Mouse (Mus musculus): ENCODE measurements around the gene Ss18l2. TPM values are rescaled to one million over a fixed set of nuclear protein-coding genes. Genes with fewer than 3 reads are reported as not detected.

Gene Ss18l2
- polyA plus RNA-seq, 1 experiment from 2014 or later = 115 TPM

DNA sequence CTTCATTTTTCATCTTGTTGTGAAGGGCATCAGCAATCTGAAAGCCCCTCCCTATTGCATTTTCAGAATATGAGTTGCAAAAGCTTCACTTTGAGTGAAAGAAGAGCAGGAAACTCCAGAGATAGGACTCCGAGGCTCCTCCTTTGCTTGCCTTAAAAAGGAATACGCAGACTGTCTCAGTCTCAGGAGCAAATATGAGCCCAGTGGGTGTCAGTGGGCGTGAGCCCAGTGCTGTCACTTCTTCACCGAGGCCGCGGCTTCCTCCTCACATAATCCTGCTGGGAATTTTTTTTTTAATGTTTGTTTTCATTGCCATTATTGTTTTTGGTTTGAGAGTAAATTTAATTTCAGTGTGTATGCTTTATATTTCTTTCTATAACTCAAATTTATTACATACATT is 30.4 kb downstream of the Ss18l2 start:
- no peak overlapping the region for H3K27ac ChIP-seq
- H3K36me3 ChIP-seq = peaks cover 57% of the 10 kb centered on the region
- WGBS = 94% methylated on average over 6 of the region's 6 CpGs

DNA sequence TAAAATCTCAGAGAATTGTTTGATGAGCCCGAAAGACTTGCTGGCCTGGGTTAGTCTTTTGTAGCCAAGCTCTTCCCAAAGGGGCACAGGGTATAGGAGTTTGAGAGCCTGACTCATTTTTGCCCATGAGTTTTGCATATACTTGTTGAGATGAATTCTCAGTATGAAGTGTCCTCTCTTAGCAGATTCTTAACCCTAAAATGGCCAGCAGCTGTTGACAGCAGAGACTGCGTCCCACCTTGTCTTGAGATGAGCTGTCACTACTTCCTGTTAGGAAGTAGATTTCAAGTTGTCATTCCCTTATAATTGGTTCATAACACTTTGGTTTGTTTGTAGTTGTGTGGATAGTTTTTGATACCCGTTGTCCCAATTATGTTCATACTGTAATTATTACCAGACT is 31.0 kb downstream of the Ss18l2 start:
- H3K9ac ChIP-seq = no peak overlapping the region
- no peaks in the 10 kb centered on the region for H3K9me3 ChIP-seq
- H3K4me1 ChIP-seq = no peaks in the 10 kb centered on the region
- H3K4me2 ChIP-seq = no peak overlapping the region
- no peak overlapping the region for H3K4me3 ChIP-seq
- no peaks in the 10 kb centered on the region for H3K27me3 ChIP-seq
- WGBS = 88% methylated on average over 3 of the region's 3 CpGs
- ATAC-seq (ENCODE audit: insufficient number of reproducible peaks, insufficient read depth, low FRiP score, low TSS enrichment, low read depth) = no peak
- H3K27ac ChIP-seq = no peak overlapping the region
- peaks cover 56% of the 10 kb centered on the region for H3K36me3 ChIP-seq

More for the DNA sequence above, 30.4 kb downstream of the Ss18l2 start:
- H3K4me2 ChIP-seq = no peak overlapping the region
- no peaks in the 10 kb centered on the region for H3K9me3 ChIP-seq
- H3K27me3 ChIP-seq = no peaks in the 10 kb centered on the region
- no peaks in the 10 kb centered on the region for H3K4me1 ChIP-seq
- no peak overlapping the region for H3K4me3 ChIP-seq
- ATAC-seq (ENCODE audit: insufficient number of reproducible peaks, insufficient read depth, low FRiP score, low TSS enrichment, low read depth) = no peak
- H3K9ac ChIP-seq = no peak overlapping the region

- H3K4me3 ChIP-seq = no peak overlapping the region
- no peaks in the 10 kb centered on the region for H3K9me3 ChIP-seq
- H3K36me3 ChIP-seq = peaks cover 80% of the 10 kb centered on the region
- H3K4me1 ChIP-seq = no peaks in the 10 kb centered on the region
- no peaks in the 10 kb centered on the region for H3K27me3 ChIP-seq
- H3K4me2 ChIP-seq = no peak overlapping the region
- WGBS = 89% methylated on average over 8 of the region's 8 CpGs
- no peak overlapping the region for H3K9ac ChIP-seq
- no peak overlapping the region for H3K27ac ChIP-seq
- ATAC-seq (ENCODE audit: insufficient number of reproducible peaks, insufficient read depth, low FRiP score, low TSS enrichment, low read depth) = no peak
These were observed 33.9 kb downstream of the Ss18l2 start for GRCm38 (mm10) chr9:121744051-121744450.

GRCm38 (mm10) chr9:121752774-121753173 is 42.6 kb downstream of the Ss18l2 start:
- Histone ChIP-seq H3K36me3 (peaks cover 87% of the 10 kb centered on the region), H3K4me2 (no peak overlapping the region), H3K4me3 (no peak overlapping the region), H3K27ac (no peak overlapping the region), H3K9me3 (no peaks in the 10 kb centered on the region), H3K27me3 (no peaks in the 10 kb centered on the region), H3K4me1 (peaks cover 13% of the 10 kb centered on the region), H3K9ac (no peak overlapping the region)
- ATAC-seq (ENCODE audit: insufficient number of reproducible peaks, insufficient read depth, low FRiP score, low TSS enrichment, low read depth) = no peak
- 93% methylated on average over 9 of the region's 9 CpGs for WGBS

DNA sequence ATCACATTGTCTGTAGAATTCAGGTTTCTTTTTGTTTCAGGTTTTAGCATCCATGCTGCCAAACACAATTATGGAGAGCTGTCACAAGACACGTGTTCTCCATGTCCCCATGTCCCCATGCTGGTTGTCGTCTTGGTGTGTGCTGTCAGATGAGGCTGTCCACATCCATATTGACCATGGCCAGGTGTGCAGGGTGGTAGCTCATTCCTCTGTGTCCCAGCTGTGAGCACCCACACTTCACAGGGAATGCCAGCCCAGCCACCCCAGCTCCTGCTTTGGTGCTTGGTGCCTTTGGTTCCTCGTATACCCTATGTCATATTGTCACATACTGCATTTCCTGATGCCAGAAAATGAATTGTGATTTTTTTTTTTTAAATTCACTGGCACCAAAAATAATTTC is 44.5 kb downstream of the Ss18l2 start:
- 89% methylated on average over 3 of the region's 3 CpGs for WGBS
- no peaks in the 10 kb centered on the region for H3K9me3 ChIP-seq

GRCm38 (mm10) chr9:121756785-121757184 is 46.7 kb downstream of the Ss18l2 start:
- Histone ChIP-seq H3K9me3 (no peaks in the 10 kb centered on the region), H3K27ac (peak overlapping the region; percentile 91; the same call in 1 of the 2 replicates), H3K36me3 (peaks cover 47% of the 10 kb centered on the region), H3K4me2 (no peak overlapping the region), H3K27me3 (no peaks in the 10 kb centered on the region), H3K4me3 (no peak overlapping the region), H3K4me1 (peaks cover 43% of the 10 kb centered on the region), H3K9ac (no peak overlapping the region)
- no peak for ATAC-seq (ENCODE audit: insufficient number of reproducible peaks, insufficient read depth, low FRiP score, low TSS enrichment, low read depth)
- WGBS = 86% methylated on average over 3 of the region's 3 CpGs

More for the DNA sequence above, 44.5 kb downstream of the Ss18l2 start:
- Histone ChIP-seq H3K36me3 (peaks cover 69% of the 10 kb centered on the region), H3K4me3 (no peak overlapping the region), H3K4me1 (peaks cover 27% of the 10 kb centered on the region), H3K4me2 (no peak overlapping the region), H3K27me3 (no peaks in the 10 kb centered on the region), H3K27ac (no peak overlapping the region), H3K9ac (no peak overlapping the region)
- ATAC-seq (ENCODE audit: insufficient number of reproducible peaks, insufficient read depth, low FRiP score, low TSS enrichment, low read depth) = no peak

DNA sequence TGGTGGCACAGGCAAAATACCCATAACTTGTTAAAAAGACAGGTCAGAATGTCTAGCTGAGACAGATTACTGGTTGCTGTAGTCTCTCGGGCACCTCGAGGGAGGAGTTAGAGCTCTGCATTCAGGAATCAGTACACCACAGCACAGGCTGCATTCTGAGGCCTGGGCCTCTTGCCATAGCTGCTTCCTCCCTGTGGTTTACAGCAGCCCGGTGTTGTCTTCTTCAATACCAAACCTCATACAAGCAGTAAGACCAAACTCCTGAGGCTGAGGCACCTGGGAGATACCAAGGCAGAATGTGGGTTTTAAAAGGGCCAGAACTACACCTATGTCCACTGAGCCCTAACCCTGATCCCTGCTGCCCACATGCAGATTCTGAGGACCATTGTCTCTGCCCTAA is 47.3 kb downstream of the Ss18l2 start:
- H3K9me3 ChIP-seq = no peaks in the 10 kb centered on the region
- WGBS = 27% methylated on average over 3 of the region's 3 CpGs
- peaks cover 49% of the 10 kb centered on the region for H3K4me1 ChIP-seq
- peak overlapping the region; percentile 76 for H3K4me2 ChIP-seq
- peak overlapping the region; percentile 95 for H3K9ac ChIP-seq
- H3K27ac ChIP-seq = peak overlapping the region; percentile 91
- H3K36me3 ChIP-seq = peaks cover 45% of the 10 kb centered on the region
- ATAC-seq (ENCODE audit: insufficient number of reproducible peaks, insufficient read depth, low FRiP score, low TSS enrichment, low read depth) = no peak
- H3K4me3 ChIP-seq = peak overlapping the region; percentile 87; the same call in 1 of the 2 replicates
- no peaks in the 10 kb centered on the region for H3K27me3 ChIP-seq

- peak overlapping the region; percentile 91 for H3K27ac ChIP-seq
- peak overlapping the region; percentile 95 for H3K9ac ChIP-seq
- peak overlapping the region; percentile 87 for H3K4me3 ChIP-seq
- peak overlapping the region; percentile 76 for H3K4me2 ChIP-seq
- H3K9me3 ChIP-seq = no peaks in the 10 kb centered on the region
- no peaks in the 10 kb centered on the region for H3K27me3 ChIP-seq
- peaks cover 49% of the 10 kb centered on the region for H3K4me1 ChIP-seq
- peaks cover 47% of the 10 kb centered on the region for H3K36me3 ChIP-seq
- peak; percentile 35; the same call in 1 of the 2 replicates for ATAC-seq (ENCODE audit: insufficient number of reproducible peaks, insufficient read depth, low FRiP score, low TSS enrichment, low read depth)
- WGBS = 27% methylated on average over 10 of the region's 10 CpGs
These were observed 48.0 kb downstream of the Ss18l2 start for GRCm38 (mm10) chr9:121757835-121758814.

GRCm38 (mm10) chr9:121759091-121760081 is 49.3 kb downstream of the Ss18l2 start, which contains the start of gene Zfp651:
Gene Zfp651, plus strand, starts transcription at chr9:121759330.
- under 1% methylated on average over 92 of the region's 97 CpGs for WGBS
- Histone ChIP-seq H3K36me3 (peaks cover 48% of the 10 kb centered on the region), H3K4me3 (peak within 1 kb of the TSS; percentile 87), H3K4me1 (peaks cover 52% of the 10 kb centered on the region), H3K27me3 (no peaks in the 10 kb centered on the region), H3K4me2 (peak within 1 kb of the TSS; percentile 76), H3K27ac (peak within 1 kb of the TSS; percentile 91), H3K9me3 (no peaks in the 10 kb centered on the region), H3K9ac (peak within 1 kb of the TSS; percentile 95)
- peak; percentile 66 for ATAC-seq (ENCODE audit: insufficient number of reproducible peaks, insufficient read depth, low FRiP score, low TSS enrichment, low read depth)

GRCm38 (mm10) chr9:121760271-121761090 is 50.4 kb downstream of the Ss18l2 start:
- Histone ChIP-seq H3K4me1 (peaks cover 52% of the 10 kb centered on the region), H3K36me3 (peaks cover 48% of the 10 kb centered on the region), H3K27ac (peak overlapping the region; percentile 91), H3K4me3 (peak overlapping the region; percentile 87), H3K27me3 (no peaks in the 10 kb centered on the region), H3K9me3 (no peaks in the 10 kb centered on the region), H3K9ac (peak overlapping the region; percentile 95), H3K4me2 (peak overlapping the region; percentile 76)
- peak; percentile 33; the same call in 1 of the 2 replicates for ATAC-seq (ENCODE audit: insufficient number of reproducible peaks, insufficient read depth, low FRiP score, low TSS enrichment, low read depth)
- WGBS = 2% methylated on average over 43 of the region's 43 CpGs

Data from embryonic facial prominence, embryonic 13.5 days (tissue).